Mouse (Mus musculus) liver, embryonic 15.5 days (tissue): Measurements from ENCODE around the gene Cacng2. TPM values are rescaled to one million over a fixed set of nuclear protein-coding genes. Genes with fewer than 3 reads are reported as not detected.
"Not testable (repeated sequence)": the region's sequence is repeated elsewhere in the genome, so short reads cannot be mapped to it uniquely, and the experiment has no call there.

ENCODE experiments used
- ATAC-seq: fragments of 200-750 bp; cut with Nextera tagmentation; 2 replicates; pipeline ENCODE4 v1.8.0; 2017; ENCODE audit warnings: moderate number of reproducible peaks, mild to moderate bottlenecking, moderate library complexity; ENCODE audit not compliant: insufficient read depth
- H3K27ac ChIP-seq: fragments of 300-500 bp; sonication (generic); replicated peaks from 2 replicates; pipeline ENCODE4 v1.5.1; 2015; ENCODE audit warnings: mild to moderate bottlenecking, inconsistent platforms
- H3K27me3 ChIP-seq: fragments of 300-500 bp; sonication (generic); 2 replicates; pipeline ENCODE4 v1.6.1; 2015; ENCODE audit warnings: mild to moderate bottlenecking, inconsistent platforms
- H3K36me3 ChIP-seq: fragments of 300-500 bp; sonication (generic); replicated peaks from 2 replicates; pipeline ENCODE4 v1.6.1; 2015; ENCODE audit warnings: moderate library complexity, mild to moderate bottlenecking, inconsistent platforms
- H3K4me1 ChIP-seq: fragments of 300-500 bp; sonication (generic); replicated peaks from 2 replicates; pipeline ENCODE4 v1.6.1; 2015; ENCODE audit warnings: inconsistent platforms
- H3K4me2 ChIP-seq: fragments of 300-500 bp; sonication (generic); 2 replicates; pipeline ENCODE4 v1.6.1; 2015; ENCODE audit warnings: moderate library complexity, mild to moderate bottlenecking, inconsistent platforms
- H3K4me3 ChIP-seq: fragments of 300-500 bp; sonication (generic); replicated peaks from 2 replicates; pipeline ENCODE4 v1.5.1; 2015; ENCODE audit warnings: mild to moderate bottlenecking, inconsistent platforms
- H3K9ac ChIP-seq: fragments of 300-500 bp; sonication (generic); 2 replicates; pipeline ENCODE4 v1.6.1; 2015; ENCODE audit warnings: moderate library complexity, mild to moderate bottlenecking, inconsistent platforms
- H3K9me3 ChIP-seq: fragments of 300-500 bp; sonication (generic); replicated peaks from 2 replicates; pipeline ENCODE4 v1.6.1; 2016; ENCODE audit warnings: inconsistent platforms
- WGBS: fragments of 180-500 bp; shearing (Covaris S2); methylation state at CpG from one replicate; pipeline ENCODE4 v1.1.7; 2015; ENCODE audit warnings: mixed read lengths; ENCODE audit not compliant: insufficient replicate concordance; 5-methylcytosine and 5-hydroxymethylcytosine counted together
- polyA plus RNA-seq: library from polyadenylated mRNA; unstranded; fragments of >200 nt; fragmentation: Nextera tagmentation; extraction: Ambion mirVana; gene quantifications from 2 replicates; pipeline ENCODE4 v1.2.1, GENCODE M21; 2015

The Cacng2 gene
- polyA plus RNA-seq, 1 experiment from 2014 or later = not detected

- not testable (repeated sequence) for H3K9me3 ChIP-seq, H3K4me1 ChIP-seq, H3K4me2 ChIP-seq, H3K27ac ChIP-seq, H3K4me3 ChIP-seq, H3K9ac ChIP-seq, H3K27me3 ChIP-seq, H3K36me3 ChIP-seq, ATAC-seq
- 67% methylated on average over 8 of the region's 8 CpGs for WGBS
Measured at GRCm38 (mm10) chr15:78008206-78008605, 111.6 kb downstream of the Cacng2 start.

GRCm38 (mm10) chr15:78003929-78004328 is 115.9 kb downstream of the Cacng2 start:
- Histone ChIP-seq H3K4me3 (no peak overlapping the region), H3K4me1 (peaks cover 7% of the 10 kb centered on the region), H3K27me3 (no peaks in the 10 kb centered on the region), H3K27ac (no peak overlapping the region), H3K9ac (no peak overlapping the region), H3K4me2 (no peak overlapping the region), H3K36me3 (no peaks in the 10 kb centered on the region), H3K9me3 (no peaks in the 10 kb centered on the region)
- WGBS = 35% methylated on average over 9 of the region's 9 CpGs
- ATAC-seq = peak; percentile 77

- WGBS = 20% methylated on average over 5 of the region's 5 CpGs
- no peak overlapping the region for H3K9ac ChIP-seq
Measured at GRCm38 (mm10) chr15:78001400-78001799, 118.4 kb downstream of the Cacng2 start.

GRCm38 (mm10) chr15:77988541-77988940 is 131.3 kb downstream of the Cacng2 start:
- H3K4me2 ChIP-seq = no peak overlapping the region
- H3K4me3 ChIP-seq = no peak overlapping the region
- no peaks in the 10 kb centered on the region for H3K4me1 ChIP-seq
- 48% methylated on average over 5 of the region's 5 CpGs for WGBS
- H3K9ac ChIP-seq = no peak overlapping the region
- H3K27me3 ChIP-seq = no peaks in the 10 kb centered on the region
- H3K27ac ChIP-seq = no peak overlapping the region
- H3K36me3 ChIP-seq = no peaks in the 10 kb centered on the region
- H3K9me3 ChIP-seq = no peaks in the 10 kb centered on the region
- ATAC-seq = no peak

More at GRCm38 (mm10) chr15:78001400-78001799, 118.4 kb downstream of the Cacng2 start:
- H3K4me2 ChIP-seq = no peak overlapping the region
- no peaks in the 10 kb centered on the region for H3K27me3 ChIP-seq
- H3K27ac ChIP-seq = no peak overlapping the region
- peaks cover 7% of the 10 kb centered on the region for H3K4me1 ChIP-seq
- H3K9me3 ChIP-seq = no peaks in the 10 kb centered on the region
- H3K4me3 ChIP-seq = no peak overlapping the region
- no peaks in the 10 kb centered on the region for H3K36me3 ChIP-seq
- ATAC-seq = no peak

- no peak overlapping the region for H3K9ac ChIP-seq
- no peaks in the 10 kb centered on the region for H3K36me3 ChIP-seq
- no peak overlapping the region for H3K4me2 ChIP-seq
- ATAC-seq = no peak
- H3K27ac ChIP-seq = no peak overlapping the region
- H3K4me1 ChIP-seq = peaks cover 2% of the 10 kb centered on the region
- 19% methylated on average over 3 of the region's 3 CpGs for WGBS
- no peak overlapping the region for H3K4me3 ChIP-seq
- peaks cover 31% of the 10 kb centered on the region for H3K27me3 ChIP-seq
- H3K9me3 ChIP-seq = no peaks in the 10 kb centered on the region
Measured at GRCm38 (mm10) chr15:77983391-77983790, 136.4 kb downstream of the Cacng2 start.

- Histone ChIP-seq H3K4me2 (no peak overlapping the region), H3K4me1 (peaks cover 12% of the 10 kb centered on the region), H3K9me3 (no peaks in the 10 kb centered on the region), H3K4me3 (no peak overlapping the region), H3K27ac (no peak overlapping the region), H3K9ac (no peak overlapping the region), H3K27me3 (peaks cover 31% of the 10 kb centered on the region), H3K36me3 (no peaks in the 10 kb centered on the region)
- no peak for ATAC-seq
- 27% methylated on average over 18 of the region's 18 CpGs for WGBS
Measured at GRCm38 (mm10) chr15:77982195-77982939, 137.5 kb downstream of the Cacng2 start.

GRCm38 (mm10) chr15:77981181-77981680 is 138.6 kb downstream of the Cacng2 start:
- H3K4me3 ChIP-seq = no peak overlapping the region
- H3K36me3 ChIP-seq = no peaks in the 10 kb centered on the region
- peaks cover 31% of the 10 kb centered on the region for H3K27me3 ChIP-seq
- peaks cover 21% of the 10 kb centered on the region for H3K4me1 ChIP-seq
- no peak overlapping the region for H3K4me2 ChIP-seq
- 52% methylated on average over 5 of the region's 5 CpGs for WGBS
- H3K9ac ChIP-seq = no peak overlapping the region
- H3K9me3 ChIP-seq = no peaks in the 10 kb centered on the region
- H3K27ac ChIP-seq = no peak overlapping the region
- no peak for ATAC-seq

- Histone ChIP-seq H3K36me3 (no peaks in the 10 kb centered on the region), H3K4me3 (no peak overlapping the region), H3K9ac (no peak overlapping the region), H3K27ac (0 out of 2 replicates have a peak overlapping the region, but pooled peaks have one; percentile 3), H3K4me2 (no peak overlapping the region), H3K4me1 (peaks cover 37% of the 10 kb centered on the region), H3K9me3 (no peaks in the 10 kb centered on the region), H3K27me3 (peaks cover 31% of the 10 kb centered on the region)
- WGBS = 75% methylated on average over 10 of the region's 10 CpGs
- no peak for ATAC-seq
Measured at GRCm38 (mm10) chr15:77979427-77979865, 140.4 kb downstream of the Cacng2 start.

- Histone ChIP-seq H3K4me2 (peak overlapping the region; percentile 41), H3K4me1 (peaks cover 54% of the 10 kb centered on the region)
- peak; percentile 66 for ATAC-seq
Measured at GRCm38 (mm10) chr15:77977663-77978062, 142.2 kb downstream of the Cacng2 start.

GRCm38 (mm10) chr15:77974165-77974841 is 145.5 kb downstream of the Cacng2 start:
- peak overlapping the region; percentile 94 for H3K27ac ChIP-seq
- peak overlapping the region; percentile 39 for H3K4me3 ChIP-seq
- H3K36me3 ChIP-seq = peaks cover 2% of the 10 kb centered on the region; the same call in 1 of the 2 replicates
- H3K9ac ChIP-seq = peak overlapping the region; percentile 58
- WGBS = 29% methylated on average over 6 of the region's 6 CpGs
- peaks cover 4% of the 10 kb centered on the region; the same call in 1 of the 2 replicates for H3K27me3 ChIP-seq
- H3K4me2 ChIP-seq = peak overlapping the region; percentile 67
- peaks cover 76% of the 10 kb centered on the region for H3K4me1 ChIP-seq
- H3K9me3 ChIP-seq = no peaks in the 10 kb centered on the region
- ATAC-seq = peak; percentile 85

More at GRCm38 (mm10) chr15:77977663-77978062, 142.2 kb downstream of the Cacng2 start:
- WGBS = 38% methylated on average over 3 of the region's 3 CpGs
- Histone ChIP-seq H3K9me3 (no peaks in the 10 kb centered on the region), H3K27ac (peak overlapping the region; percentile 31), H3K36me3 (no peaks in the 10 kb centered on the region), H3K4me3 (no peak overlapping the region; the same call in 1 of the 2 replicates), H3K9ac (no peak overlapping the region), H3K27me3 (peaks cover 29% of the 10 kb centered on the region)
